Mouse (Mus musculus) testis, adult 2 months (tissue): ENCODE results near the gene Ptprt.

Experiments
- CTCF ChIP-seq: fragments of 200-500 bp; IDR thresholded peaks from 2 replicates; pipeline ENCODE4 v1.5.1; 2012; ENCODE audit warnings: low read depth, mild to moderate bottlenecking, inconsistent platforms, low read length, moderate library complexity; ENCODE audit not compliant: control insufficient read depth, insufficient read depth, insufficient replicate concordance
- POLR2A ChIP-seq: fragments of 200-500 bp; IDR thresholded peaks from 2 replicates; pipeline ENCODE4 v1.6.1; 2012; ENCODE audit warnings: low read depth, mild to moderate bottlenecking, inconsistent platforms, low read length, moderate library complexity; ENCODE audit not compliant: control insufficient read depth

DNA sequence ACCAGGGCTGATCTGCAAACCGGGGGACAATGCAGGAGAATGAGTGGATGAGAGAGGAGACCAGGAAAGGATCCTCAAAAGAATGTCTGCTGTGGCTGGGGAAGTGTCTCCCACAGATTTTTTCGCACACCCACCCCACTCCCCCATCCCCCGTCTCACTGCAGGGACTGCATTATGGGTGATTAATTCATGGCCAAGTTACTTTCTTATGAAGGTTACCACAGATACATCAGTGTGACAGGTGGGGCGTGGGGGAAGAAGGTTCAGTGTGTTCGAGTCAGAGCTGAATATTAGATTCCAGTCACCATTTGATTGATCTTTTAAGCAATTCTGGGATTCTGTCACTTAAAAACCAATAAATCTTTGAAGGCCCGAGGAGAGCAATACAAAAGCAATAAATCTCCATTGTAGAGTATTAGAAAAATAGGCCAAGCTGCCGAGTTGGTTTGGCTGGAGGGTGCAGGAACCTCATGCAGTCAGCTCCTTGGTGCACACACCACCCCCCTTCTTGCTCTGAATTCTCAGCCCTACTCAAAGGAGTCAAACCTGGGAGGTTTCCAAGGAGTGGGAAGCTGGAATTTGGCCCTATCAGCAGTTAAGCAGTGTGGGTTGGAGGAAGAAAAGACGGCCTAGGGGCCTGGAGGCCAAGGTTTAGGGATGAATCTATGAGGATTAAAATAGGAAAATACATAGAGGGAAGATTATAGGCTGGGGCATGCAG, 854.5 kb downstream of the Ptprt start:
- TF ChIP-seq POLR2A (no peak), CTCF (no peak)
